Comparison of ENCODE assay signal across 15 mouse cellular contexts in genomic region chr11:61964611-61965010, GRCm38 (mm10).
"Had no signal": no experiment of that assay in that cellular context is flagged by ENCODE, and none has a peak within 500 bp of the region (broad histone marks: within the 10 kb centered on the region; RNA-seq: fewer than 3 reads in every experiment).

No protein-coding gene starts in this region.

- H3K9ac ChIP-seq: limb, embryonic 12.5 days; neural tube, embryonic 12.5 days; stomach, embryonic 15.5 days had no signal

- H3K4me3 ChIP-seq: limb, embryonic 12.5 days; midbrain, embryonic 10.5 days; myocyte; neural tube, embryonic 12.5 days; stomach, embryonic 15.5 days had no signal

- H3K4me1 ChIP-seq: limb, embryonic 12.5 days; midbrain, embryonic 10.5 days; neural tube, embryonic 12.5 days; stomach, embryonic 15.5 days had no signal

- H3K4me2 ChIP-seq: limb, embryonic 12.5 days; neural tube, embryonic 12.5 days; stomach, embryonic 15.5 days had no signal

- ATAC-seq: hindbrain, embryonic 16.5 days; inflammation-experienced regulatory T-cells, adult 6 months; intestine, postnatal 0 days; lung, postnatal 0 days had no signal

- H3K9me3 ChIP-seq: limb, embryonic 12.5 days; midbrain, embryonic 10.5 days; neural tube, embryonic 12.5 days; stomach, embryonic 15.5 days had no signal

- H3K27me3 ChIP-seq: neural tube, embryonic 12.5 days; stomach, embryonic 15.5 days had no signal

- DNase-seq: kidney, adult 8-10 months; kidney, postnatal 25 days; lung, adult 2 months; lung, postnatal 4 days; midbrain, embryonic 14.5 days; thymus, postnatal 36 days had no signal

- H3K27ac ChIP-seq: limb, embryonic 12.5 days; midbrain, embryonic 10.5 days; neural tube, embryonic 12.5 days; stomach, embryonic 15.5 days had no signal

- H3K36me3 ChIP-seq: limb, embryonic 12.5 days; midbrain, embryonic 10.5 days; neural tube, embryonic 12.5 days; stomach, embryonic 15.5 days had no signal
